Mouse (Mus musculus): ENCODE results near the gene E2f4. TPM values are rescaled to one million over a fixed set of nuclear protein-coding genes. Genes with fewer than 3 reads are reported as not detected.

Gene E2f4
- polyA plus RNA-seq, 1 experiment from 2014 or later, result 46.4 TPM

GRCm38 (mm10) chr8:105258911-105259720 is 38.3 kb upstream of the E2f4 start:
- Histone ChIP-seq H3K9me3 (ENCODE audit: control insufficient read depth, low read length) (no peaks in the 10 kb centered on the region), H3K4me3 (ENCODE audit: low read depth, low read length) (peak overlapping the region; percentile 27), H3K27ac (ENCODE audit: low read depth, low read length) (no peak overlapping the region), H3K4me1 (ENCODE audit: control insufficient read depth, insufficient read depth, low read length) (peaks cover 7% of the 10 kb centered on the region; the same call in 1 of the 2 replicates), H3K9ac (replicated peaks; ENCODE audit: low read depth, low read length) (peak overlapping the region; percentile 32; the same call in 1 of the 2 replicates), H3K36me3 (ENCODE audit: control insufficient read depth, insufficient read depth, low read length) (no peaks in the 10 kb centered on the region), H3K4me2 (ENCODE audit: low read depth, low read length) (peak overlapping the region; percentile 67), H3K27me3 (ENCODE audit: control insufficient read depth, insufficient read depth, low read length) (peaks cover 50% of the 10 kb centered on the region)
- 3% methylated on average over 55 of the region's 55 CpGs for WGBS
- peak; percentile 50 for ATAC-seq (ENCODE audit: low read depth)

GRCm38 (mm10) chr8:105259721-105260320 is 37.6 kb upstream of the E2f4 start:
- Histone ChIP-seq H3K36me3 (ENCODE audit: control insufficient read depth, insufficient read depth, low read length) (no peaks in the 10 kb centered on the region), H3K4me1 (ENCODE audit: control insufficient read depth, insufficient read depth, low read length) (peaks cover 3% of the 10 kb centered on the region; the same call in 1 of the 2 replicates), H3K4me2 (ENCODE audit: low read depth, low read length) (peak overlapping the region; percentile 67), H3K27me3 (ENCODE audit: control insufficient read depth, insufficient read depth, low read length) (peaks cover 50% of the 10 kb centered on the region), H3K27ac (ENCODE audit: low read depth, low read length) (no peak overlapping the region), H3K9ac (replicated peaks; ENCODE audit: low read depth, low read length) (0 out of 2 replicates have a peak overlapping the region, but pooled peaks have one; percentile 32), H3K4me3 (ENCODE audit: low read depth, low read length) (peak overlapping the region; percentile 27), H3K9me3 (ENCODE audit: control insufficient read depth, low read length) (no peaks in the 10 kb centered on the region)
- 5% methylated on average over 30 of the region's 30 CpGs for WGBS
- ATAC-seq (ENCODE audit: low read depth), result peak; percentile 72

GRCm38 (mm10) chr8:105260371-105261099 is 36.9 kb upstream of the E2f4 start:
- no peaks in the 10 kb centered on the region for H3K9me3 ChIP-seq (ENCODE audit: control insufficient read depth, low read length)
- no peaks in the 10 kb centered on the region for H3K36me3 ChIP-seq (ENCODE audit: control insufficient read depth, insufficient read depth, low read length)
- H3K9ac ChIP-seq (replicated peaks; ENCODE audit: low read depth, low read length), result no peak overlapping the region
- no peak overlapping the region for H3K4me2 ChIP-seq (ENCODE audit: low read depth, low read length)
- peaks cover 57% of the 10 kb centered on the region for H3K27me3 ChIP-seq (ENCODE audit: control insufficient read depth, insufficient read depth, low read length)
- H3K27ac ChIP-seq (ENCODE audit: low read depth, low read length), result no peak overlapping the region
- WGBS, result 61% methylated on average over 7 of the region's 7 CpGs
- no peak overlapping the region for H3K4me3 ChIP-seq (ENCODE audit: low read depth, low read length)
- ATAC-seq (ENCODE audit: low read depth), result no peak
- peaks cover 3% of the 10 kb centered on the region; the same call in 1 of the 2 replicates for H3K4me1 ChIP-seq (ENCODE audit: control insufficient read depth, insufficient read depth, low read length)

- no peak for ATAC-seq (ENCODE audit: low read depth)
- H3K9ac ChIP-seq (replicated peaks; ENCODE audit: low read depth, low read length), result no peak overlapping the region
- no peaks in the 10 kb centered on the region for H3K9me3 ChIP-seq (ENCODE audit: control insufficient read depth, low read length)
- no peak overlapping the region for H3K4me2 ChIP-seq (ENCODE audit: low read depth, low read length)
- no peak overlapping the region for H3K4me3 ChIP-seq (ENCODE audit: low read depth, low read length)
- H3K27me3 ChIP-seq (ENCODE audit: control insufficient read depth, insufficient read depth, low read length), result peaks cover 59% of the 10 kb centered on the region
- H3K36me3 ChIP-seq (ENCODE audit: control insufficient read depth, insufficient read depth, low read length), result no peaks in the 10 kb centered on the region
- 87% methylated on average over 12 of the region's 12 CpGs for WGBS
- peaks cover 3% of the 10 kb centered on the region; the same call in 1 of the 2 replicates for H3K4me1 ChIP-seq (ENCODE audit: control insufficient read depth, insufficient read depth, low read length)
- no peak overlapping the region for H3K27ac ChIP-seq (ENCODE audit: low read depth, low read length)
Measured at GRCm38 (mm10) chr8:105261326-105261980, 36.0 kb upstream of the E2f4 start.

GRCm38 (mm10) chr8:105263244-105263912 is 34.1 kb upstream of the E2f4 start:
- Histone ChIP-seq H3K9ac (replicated peaks; ENCODE audit: low read depth, low read length) (no peak overlapping the region), H3K9me3 (ENCODE audit: control insufficient read depth, low read length) (no peaks in the 10 kb centered on the region), H3K4me3 (ENCODE audit: low read depth, low read length) (no peak overlapping the region), H3K27me3 (ENCODE audit: control insufficient read depth, insufficient read depth, low read length) (peaks cover 65% of the 10 kb centered on the region), H3K27ac (ENCODE audit: low read depth, low read length) (no peak overlapping the region), H3K4me2 (ENCODE audit: low read depth, low read length) (no peak overlapping the region), H3K36me3 (ENCODE audit: control insufficient read depth, insufficient read depth, low read length) (no peaks in the 10 kb centered on the region), H3K4me1 (ENCODE audit: control insufficient read depth, insufficient read depth, low read length) (peaks cover 3% of the 10 kb centered on the region; the same call in 1 of the 2 replicates)
- no peak for ATAC-seq (ENCODE audit: low read depth)
- WGBS, result 41% methylated on average over 16 of the region's 16 CpGs

- no peaks in the 10 kb centered on the region for H3K36me3 ChIP-seq (ENCODE audit: control insufficient read depth, insufficient read depth, low read length)
- H3K4me1 ChIP-seq (ENCODE audit: control insufficient read depth, insufficient read depth, low read length), result peaks cover 9% of the 10 kb centered on the region; the same call in 1 of the 2 replicates
- H3K9me3 ChIP-seq (ENCODE audit: control insufficient read depth, low read length), result no peaks in the 10 kb centered on the region
- H3K27ac ChIP-seq (ENCODE audit: low read depth, low read length), result no peak within 1 kb of the TSS
- WGBS, result 1% methylated on average over 54 of the region's 54 CpGs
- peak; percentile 13; the same call in 1 of the 2 replicates for ATAC-seq (ENCODE audit: low read depth)
- peaks cover 58% of the 10 kb centered on the region for H3K27me3 ChIP-seq (ENCODE audit: control insufficient read depth, insufficient read depth, low read length)
- peak within 1 kb of the TSS; percentile 54 for H3K9ac ChIP-seq (replicated peaks; ENCODE audit: low read depth, low read length)
- peak within 1 kb of the TSS; percentile 62 for H3K4me3 ChIP-seq (ENCODE audit: low read depth, low read length)
- peak within 1 kb of the TSS; percentile 80 for H3K4me2 ChIP-seq (ENCODE audit: low read depth, low read length)
Measured at GRCm38 (mm10) chr8:105264024-105264982, 33.2 kb upstream of the E2f4 start, which contains the start of the genes Tradd and Fbxl8. Gene Tradd, minus strand, starts transcription at chr8:105264609. Gene Fbxl8, plus strand, starts transcription at chr8:105264648.

GRCm38 (mm10) chr8:105265128-105265527 is 32.3 kb upstream of the E2f4 start:
- no peaks in the 10 kb centered on the region for H3K9me3 ChIP-seq (ENCODE audit: control insufficient read depth, low read length)
- H3K27me3 ChIP-seq (ENCODE audit: control insufficient read depth, insufficient read depth, low read length), result peaks cover 58% of the 10 kb centered on the region
- peak overlapping the region; percentile 62; the same call in 1 of the 2 replicates for H3K4me3 ChIP-seq (ENCODE audit: low read depth, low read length)
- peak overlapping the region; percentile 80; the same call in 1 of the 2 replicates for H3K4me2 ChIP-seq (ENCODE audit: low read depth, low read length)
- no peak for ATAC-seq (ENCODE audit: low read depth)
- no peaks in the 10 kb centered on the region for H3K36me3 ChIP-seq (ENCODE audit: control insufficient read depth, insufficient read depth, low read length)
- H3K9ac ChIP-seq (replicated peaks; ENCODE audit: low read depth, low read length), result no peak overlapping the region
- peaks cover 11% of the 10 kb centered on the region for H3K4me1 ChIP-seq (ENCODE audit: control insufficient read depth, insufficient read depth, low read length)
- H3K27ac ChIP-seq (ENCODE audit: low read depth, low read length), result no peak overlapping the region
- WGBS, result 6% methylated on average over 10 of the region's 10 CpGs
